Mouse (Mus musculus) liver, postnatal 0 days (tissue): ENCODE data around the gene Msl1.

Experiments
- CTCF ChIP-seq: sonication (generic); IDR thresholded peaks from 2 replicates; pipeline ENCODE4 v1.5.1; 2016; ENCODE audit warnings: antibody characterized with exemption, low read depth
- EP300 ChIP-seq: IDR thresholded peaks from 2 replicates; pipeline ENCODE4 v1.6.1; 2016; ENCODE audit warnings: antibody characterized with exemption, low read depth, mild to moderate bottlenecking

DNA sequence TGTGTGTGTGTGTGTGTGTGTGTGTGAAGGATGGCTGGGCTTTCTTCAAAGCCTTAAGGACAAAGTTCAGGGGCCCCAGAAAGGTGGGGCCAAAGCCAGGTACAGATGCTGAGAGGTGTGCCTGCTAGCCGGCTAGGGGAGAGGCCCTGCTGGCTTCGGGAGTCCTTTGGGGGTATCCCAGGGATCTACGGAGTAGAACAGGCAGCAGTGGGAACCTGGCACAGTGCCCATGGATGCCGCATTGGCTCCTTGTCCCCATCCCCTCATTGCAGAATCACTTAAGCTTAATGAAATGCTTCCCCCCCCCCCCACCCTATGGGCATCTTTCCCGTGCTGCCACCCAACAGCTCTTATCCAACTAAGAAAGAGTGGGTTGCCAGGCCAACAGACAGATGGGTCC lies 45.6 kb upstream of the Msl1 start:
- TF ChIP-seq CTCF (no peak), EP300 (no peak)
